Mouse (Mus musculus) left cerebral cortex, postnatal 36 days (tissue): Measurements from ENCODE around the gene Ccs. TPM values are rescaled to one million over a fixed set of nuclear protein-coding genes. Genes with fewer than 3 reads are reported as not detected.
"Not testable (repeated sequence)": the region's sequence is repeated elsewhere in the genome, so short reads cannot be mapped to it uniquely, and the experiment has no call there.

Experiments
- DNase-seq, 2 experiments: peaks; one replicate each; pipeline ENCODE4 v3.0.0; 2021 to 2022; ENCODE audit warnings: low spot score in 2 of 2, mixed read lengths in 1 of 2
- intact Hi-C: fragments of 180-260 bp; cut with DNase I; formaldehyde crosslinking; loops from one replicate; pipeline ENCODE4 v1.15.1; 2025
- total RNA-seq, 2 experiments: library from RNA; stranded (reverse); gene quantifications; 2 replicates each; pipeline ENCODE4 v1.2.3; 2021

Ccs gene
- total RNA-seq: 10 to 100 TPM; 33.1 to 37.5 TPM

DNA sequence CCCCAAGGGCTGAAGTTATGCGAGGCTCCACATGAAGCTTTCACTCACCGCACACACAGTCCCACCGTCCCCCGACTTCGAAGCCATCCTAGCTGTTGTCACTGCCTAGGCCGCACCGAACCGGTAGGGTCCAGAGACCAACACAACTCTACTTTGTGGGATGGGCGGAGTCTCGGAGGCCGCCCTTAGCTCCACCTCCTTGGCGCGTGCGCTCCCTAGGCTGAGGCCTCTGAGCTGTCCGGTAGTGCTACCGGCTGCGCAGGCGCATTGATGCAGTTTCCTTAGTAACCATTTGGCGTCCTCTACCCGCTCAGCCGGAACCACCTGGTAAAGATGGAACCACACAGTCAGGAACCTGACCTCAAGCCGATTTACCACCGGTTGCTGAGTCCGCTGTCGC lies at the start of gene Ccs, which contains the start of gene Ccdc87:
Gene Ccs, minus strand, starts transcription at position 184 of the 400 bp plus-strand sequence.
Gene Ccdc87, plus strand, starts transcription at position 218 of the 400 bp plus-strand sequence.
- intact Hi-C loops: loop anchor here (1.0 kb wide), 1 partner anchor 28 kb away; the partner anchor contains the start of genes Gm21992 and Rbm14
- peak; percentile 96 for DNase-seq

DNA sequence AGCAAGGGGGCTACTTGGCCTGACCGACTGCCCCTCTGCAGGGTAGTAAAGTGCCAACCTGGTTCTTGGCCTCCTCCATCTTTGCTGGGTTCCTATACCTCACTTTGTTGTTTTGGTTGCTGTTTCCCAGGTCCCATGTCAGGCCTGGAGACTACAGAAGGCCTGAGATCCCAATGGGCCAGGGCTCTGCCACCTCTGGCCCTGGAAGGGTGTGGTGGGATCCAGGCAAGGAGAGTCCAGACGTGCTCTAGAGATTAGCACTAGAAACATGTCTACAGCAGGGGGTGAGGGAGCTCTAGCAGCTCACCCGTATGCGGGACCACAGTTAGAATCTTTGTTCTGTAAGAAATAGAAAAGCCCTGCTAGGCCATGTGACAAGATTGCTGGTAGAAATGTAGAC lies 44.8 kb upstream of the Ccs start:
- DNase-seq: no peak
- intact Hi-C loops: no loop called here

DNA sequence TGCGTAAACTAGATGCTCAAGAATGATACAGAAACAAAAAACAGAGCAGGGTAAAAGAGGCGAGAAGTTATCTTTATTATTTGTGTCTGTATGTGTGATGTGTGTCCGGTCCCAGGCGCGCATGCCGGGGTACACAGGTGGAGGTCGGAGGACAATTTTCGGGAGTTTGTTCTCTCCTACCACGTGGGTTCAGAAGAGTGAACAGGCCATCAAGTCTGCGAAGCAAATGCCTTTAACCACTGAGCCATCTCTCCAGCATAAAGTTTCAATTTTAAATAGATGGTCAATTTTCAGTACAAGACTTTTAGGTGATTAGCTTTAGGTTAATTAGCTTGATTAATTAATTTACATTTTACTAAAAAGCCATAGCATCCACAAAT lies 40.2 kb upstream of the Ccs start:
- DNase-seq: no peak
- intact Hi-C loops: no loop called here

DNA sequence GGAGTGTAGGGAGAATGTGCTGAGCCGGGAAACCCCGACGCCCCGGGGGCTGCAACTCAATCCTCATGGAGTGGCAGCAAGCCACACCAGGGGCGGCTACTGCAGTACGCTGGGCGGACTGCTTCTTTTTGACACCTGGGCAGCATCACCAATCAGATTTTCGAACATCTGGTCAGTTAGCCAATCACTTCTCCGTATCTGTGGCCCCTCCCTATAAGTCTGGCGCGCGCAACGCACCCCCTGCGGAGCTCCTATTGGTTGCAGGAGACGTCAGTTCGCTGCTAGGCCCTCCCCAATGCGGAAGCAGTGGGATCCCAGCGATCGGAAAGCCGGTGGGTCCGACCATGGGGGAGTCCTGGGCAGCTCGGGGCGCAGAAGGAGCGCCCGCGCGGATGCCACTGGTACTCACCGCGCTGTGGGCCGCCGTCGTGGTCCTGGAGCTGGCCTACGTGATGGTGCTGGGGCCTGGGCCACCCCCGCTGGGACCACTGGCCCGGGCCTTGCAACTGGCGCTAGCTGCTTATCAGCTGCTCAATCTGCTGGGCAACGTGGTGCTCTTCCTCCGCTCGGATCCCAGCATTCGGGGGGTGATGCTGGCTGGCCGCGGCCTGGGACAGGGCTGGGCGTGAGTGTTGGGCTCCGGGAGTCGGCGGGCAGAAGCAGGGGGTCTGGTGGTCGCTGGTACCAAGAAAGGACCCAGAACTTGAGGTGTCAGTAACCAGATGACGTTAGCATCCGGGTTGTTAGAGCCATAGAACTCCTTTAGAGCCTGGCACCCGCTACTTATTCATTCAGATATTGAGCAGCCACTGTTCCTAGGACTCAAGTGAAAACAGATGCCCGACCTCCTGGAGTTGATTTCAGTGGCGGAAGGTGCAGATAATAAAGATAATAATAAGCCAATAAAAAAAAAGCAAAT lies 39.5 kb upstream of the Ccs start, which contains the start of gene Zdhhc24:
Gene Zdhhc24, plus strand, starts transcription at position 264 of the 919 bp plus-strand sequence.
- DNase-seq: peak; percentile 96
- intact Hi-C loops: no loop called here

GRCm38 (mm10) chr19:4877785-4878184 lies 38.7 kb upstream of the Ccs start, which contains the start of gene Actn3:
Gene Actn3 (minus strand): TSS chr19:4877909.
- intact Hi-C loops: no loop called here
- DNase-seq: no peak

DNA sequence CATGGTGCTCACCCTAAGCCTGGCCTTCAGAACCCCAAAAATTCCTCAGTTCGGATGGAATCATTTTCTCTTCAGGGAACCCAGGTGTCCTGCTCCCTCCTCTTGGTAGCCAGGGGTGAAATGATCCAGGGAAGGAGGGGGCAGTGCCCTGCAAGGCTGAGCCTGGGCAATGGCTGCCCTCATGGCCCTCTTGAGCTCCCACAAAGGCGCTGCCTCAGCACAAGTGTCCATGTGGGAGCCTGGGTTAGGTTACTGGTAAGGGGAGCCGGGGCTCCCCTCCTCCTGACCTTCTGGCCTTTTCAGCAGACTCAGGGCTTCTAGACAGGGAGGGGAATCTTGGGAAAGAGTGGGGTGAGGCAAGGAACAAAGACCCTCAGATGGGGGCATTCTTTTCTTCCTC lies 37.6 kb upstream of the Ccs start:
- no peak for DNase-seq
- intact Hi-C loops: no loop called here

DNA sequence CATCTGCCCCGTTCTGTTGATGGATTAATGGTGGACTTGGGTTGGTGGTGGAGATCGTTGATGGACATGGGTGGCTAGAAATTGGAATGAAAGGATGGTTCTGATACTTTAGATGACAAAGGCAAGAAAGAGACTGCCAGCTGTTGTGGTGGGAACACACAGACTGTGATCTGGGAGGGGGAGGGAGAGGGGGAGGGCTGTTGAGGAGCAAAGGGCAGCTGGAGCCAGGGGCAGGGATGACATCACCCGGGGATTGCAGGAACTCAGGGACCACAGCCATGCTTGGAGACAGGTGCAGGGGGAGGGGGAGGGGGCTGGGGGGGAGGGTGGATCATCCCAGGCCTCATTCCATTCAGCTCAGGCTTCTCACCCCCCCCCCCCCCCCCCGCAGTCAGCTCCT lies 37.1 kb upstream of the Ccs start:
- intact Hi-C loops: no loop called here
- no peak for DNase-seq

DNA sequence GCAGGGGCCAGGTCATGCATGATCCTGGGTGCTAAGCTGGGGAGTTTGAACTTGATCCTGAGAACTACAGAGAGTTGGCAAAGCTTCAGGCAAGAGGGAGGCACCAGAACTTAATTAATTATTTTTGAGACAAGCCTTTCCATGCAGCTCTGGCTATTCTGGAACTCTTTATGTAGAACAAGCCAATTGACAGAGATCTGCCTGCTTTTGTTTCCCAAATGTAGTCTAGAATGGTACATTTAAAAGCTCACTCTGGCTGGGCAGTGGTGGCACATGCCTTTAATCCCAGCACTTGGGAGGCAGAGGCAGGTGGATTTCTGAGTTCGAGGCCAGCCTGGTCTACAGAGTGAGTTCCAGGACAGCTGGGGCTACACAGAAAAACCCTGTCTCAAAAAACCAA lies 35.5 kb upstream of the Ccs start:
- DNase-seq, intact Hi-C loops: not testable (repeated sequence)

GRCm38 (mm10) chr19:4865147-4865546 lies 26.0 kb upstream of the Ccs start:
- no peak for DNase-seq
- intact Hi-C loops: no loop called here

- intact Hi-C loops: no loop called here
- no peak for DNase-seq
Observed at GRCm38 (mm10) chr19:4863048-4863447, 23.9 kb upstream of the Ccs start.

GRCm38 (mm10) chr19:4859081-4859480 lies 19.9 kb upstream of the Ccs start:
- intact Hi-C loops: no loop called here
- no peak for DNase-seq

DNA sequence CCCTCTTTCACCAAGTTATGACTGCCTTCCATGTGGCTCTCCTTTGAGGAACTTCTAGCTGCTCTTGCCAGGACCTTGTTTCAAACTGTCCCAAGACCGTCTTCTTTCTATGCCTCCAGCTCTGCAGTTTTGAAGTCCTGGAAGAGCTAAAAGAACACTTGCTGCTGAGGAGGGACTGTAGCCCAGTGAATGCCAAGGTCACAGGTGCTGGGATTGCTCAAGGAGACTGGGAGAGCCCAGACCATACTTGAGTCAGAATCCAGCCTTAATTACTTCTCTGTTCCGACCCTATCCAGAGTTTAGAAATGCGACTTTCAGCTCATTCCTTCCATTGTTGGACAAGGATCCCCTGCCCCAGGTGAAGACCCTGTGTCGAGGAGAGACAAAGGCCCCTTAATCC lies 16.8 kb upstream of the Ccs start:
- intact Hi-C loops: no loop called here
- no peak for DNase-seq

- no peak for DNase-seq
- intact Hi-C loops: no loop called here
Observed at GRCm38 (mm10) chr19:4855470-4855820, 16.3 kb upstream of the Ccs start.

GRCm38 (mm10) chr19:4854552-4855469 lies 15.7 kb upstream of the Ccs start, which contains the start of gene Ctsf:
Gene Ctsf (plus strand): TSS chr19:4855130.
- intact Hi-C loops: no loop called here
- peak; percentile 88 to 90 for DNase-seq

DNA sequence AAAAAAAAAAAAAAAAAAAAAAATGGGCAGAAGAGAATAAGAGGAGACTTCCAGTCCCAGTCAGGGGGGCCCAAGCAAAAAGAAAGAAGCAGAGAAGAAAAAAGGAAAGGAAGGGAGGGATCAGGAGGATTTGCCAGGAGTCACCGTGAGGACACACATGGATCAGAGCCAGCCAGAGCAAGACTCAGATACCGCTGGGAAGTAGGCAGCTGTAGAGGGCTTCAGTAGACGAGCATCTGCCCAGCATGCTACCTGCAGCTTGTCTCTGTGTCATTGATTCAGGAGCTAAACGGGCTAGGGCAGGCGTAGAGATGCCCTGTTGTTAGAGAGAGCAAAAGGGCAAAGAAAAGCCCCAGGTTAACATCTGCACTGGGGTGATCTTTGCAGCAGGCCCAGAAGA lies 11.1 kb upstream of the Ccs start:
- DNase-seq: no peak
- intact Hi-C loops: no loop called here

- intact Hi-C loops: loop anchor here (5.0 kb wide), 1 partner anchor 92 kb away; the partner anchor contains the start of gene Rbm4b
- DNase-seq: no peak
Observed at GRCm38 (mm10) chr19:4849800-4850199, 10.7 kb upstream of the Ccs start.

GRCm38 (mm10) chr19:4847490-4847889 lies 8.4 kb upstream of the Ccs start:
- DNase-seq: no peak
- intact Hi-C loops: loop anchor here (5.0 kb wide), 1 partner anchor 90 kb away; the partner anchor contains the start of gene Rbm4b

DNA sequence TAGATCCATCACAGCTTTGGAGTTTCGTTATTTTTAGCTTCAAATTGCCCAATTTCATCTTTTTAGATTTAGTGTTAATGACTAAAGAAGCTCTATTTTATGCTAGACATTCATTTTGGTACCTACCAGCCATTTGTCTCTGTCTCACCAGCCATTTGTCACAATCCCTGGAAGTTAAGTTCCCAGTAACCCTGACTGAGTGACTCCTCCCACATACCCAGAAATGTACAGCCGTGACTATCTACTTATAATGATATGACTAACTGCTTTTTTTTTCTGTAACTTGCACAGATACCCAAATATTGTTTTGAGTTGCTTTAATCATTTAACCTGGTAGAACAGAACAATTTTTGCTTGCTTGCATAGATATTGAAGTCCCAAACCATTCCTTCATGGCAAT lies 6.7 kb upstream of the Ccs start:
- DNase-seq: no peak
- intact Hi-C loops: loop anchor here (5.0 kb wide), 1 partner anchor 89 kb away; the partner anchor contains the start of gene Rbm4b

DNA sequence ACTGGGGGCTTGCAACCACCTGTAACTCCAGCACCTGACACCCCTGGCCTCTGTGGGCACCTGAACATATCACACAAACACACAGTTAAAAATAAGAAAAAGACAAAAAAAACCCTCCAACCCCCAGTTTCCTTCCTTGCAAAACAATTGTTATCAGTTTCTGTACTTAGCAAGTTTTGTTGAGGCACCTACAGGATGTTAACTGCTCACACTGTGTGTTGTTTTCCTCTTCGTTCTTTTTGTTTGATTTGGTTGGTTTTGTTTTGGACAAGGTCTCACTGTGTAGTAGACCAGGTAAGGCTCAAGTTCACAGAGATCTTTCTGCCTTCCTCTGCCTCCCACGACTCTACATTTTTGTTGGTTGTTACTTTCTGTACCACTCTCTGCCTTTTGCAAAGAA lies 3.5 kb upstream of the Ccs start:
- DNase-seq: no peak
- intact Hi-C loops: no loop called here

- intact Hi-C loops: no loop called here
- DNase-seq: no peak
Observed at GRCm38 (mm10) chr19:4840848-4841247, 1.7 kb upstream of the Ccs start.
